Mouse (Mus musculus): Measurements from ENCODE around the gene Fgfr2. TPM values are rescaled to one million over a fixed set of nuclear protein-coding genes. Genes with fewer than 3 reads are reported as not detected.

The Fgfr2 gene
- total RNA-seq, 2 experiments from 2014 or later: 47.6 to 49.5 TPM

GRCm38 (mm10) chr7:130560933-130561332 is 2562.2 kb downstream of the Fgfr2 start:
- Histone ChIP-seq H3K27ac (no peak overlapping the region), H3K4me3 (no peak overlapping the region)
- no peak for TF ChIP-seq CTCF (conservative IDR thresholded peaks at IDR 0.05)
- DNase-seq (ENCODE audit: low spot score in 2 of 2): no peak

- no peak for TF ChIP-seq CTCF (conservative IDR thresholded peaks at IDR 0.05)
- no peak overlapping the region for H3K4me3 ChIP-seq
Measured at GRCm38 (mm10) chr7:130558592-130558991, 2564.6 kb downstream of the Fgfr2 start.

GRCm38 (mm10) chr7:130555597-130555996 is 2567.6 kb downstream of the Fgfr2 start:
- Histone ChIP-seq H3K27ac (no peak overlapping the region), H3K4me3 (no peak overlapping the region)
- no peak for DNase-seq (ENCODE audit: low spot score in 2 of 2)
- TF ChIP-seq CTCF (conservative IDR thresholded peaks at IDR 0.05): no peak

More at GRCm38 (mm10) chr7:130558592-130558991, 2564.6 kb downstream of the Fgfr2 start:
- no peak for DNase-seq (ENCODE audit: low spot score in 2 of 2)
- H3K27ac ChIP-seq: no peak overlapping the region

GRCm38 (mm10) chr7:130553321-130553720 is 2569.8 kb downstream of the Fgfr2 start:
- H3K4me3 ChIP-seq: no peak overlapping the region
- no peak overlapping the region for H3K27ac ChIP-seq
- TF ChIP-seq CTCF (conservative IDR thresholded peaks at IDR 0.05): no peak

GRCm38 (mm10) chr7:130552780-130553179 is 2570.4 kb downstream of the Fgfr2 start:
- Histone ChIP-seq H3K27ac (no peak overlapping the region), H3K4me3 (no peak overlapping the region)
- no peak for DNase-seq (ENCODE audit: low spot score in 2 of 2)
- TF ChIP-seq CTCF (conservative IDR thresholded peaks at IDR 0.05): no peak

More at GRCm38 (mm10) chr7:130553321-130553720, 2569.8 kb downstream of the Fgfr2 start:
- no peak for DNase-seq (ENCODE audit: low spot score in 2 of 2)

- no peak for TF ChIP-seq CTCF (conservative IDR thresholded peaks at IDR 0.05)
- no peak overlapping the region; the same call in 1 of the 2 replicates for H3K4me3 ChIP-seq
- H3K27ac ChIP-seq: peak overlapping the region; percentile 97; the same call in 1 of the 2 replicates
- DNase-seq (ENCODE audit: low spot score in 2 of 2): no peak
Measured at GRCm38 (mm10) chr7:130547635-130548175, 2575.4 kb downstream of the Fgfr2 start.

- DNase-seq (ENCODE audit: low spot score in 2 of 2): peak; percentile 89 to 93
Measured at GRCm38 (mm10) chr7:130546791-130547484, 2576.2 kb downstream of the Fgfr2 start.

GRCm38 (mm10) chr7:130546421-130546790 is 2576.7 kb downstream of the Fgfr2 start:
- peak overlapping the region; percentile 67 for H3K4me3 ChIP-seq
- peak overlapping the region; percentile 97 for H3K27ac ChIP-seq
- TF ChIP-seq CTCF (conservative IDR thresholded peaks at IDR 0.05): no peak
- DNase-seq (ENCODE audit: low spot score in 2 of 2): no peak

More at GRCm38 (mm10) chr7:130546791-130547484, 2576.2 kb downstream of the Fgfr2 start:
- TF ChIP-seq CTCF (conservative IDR thresholded peaks at IDR 0.05): peak; percentile 83
- peak overlapping the region; percentile 97 for H3K27ac ChIP-seq
- peak overlapping the region; percentile 67 for H3K4me3 ChIP-seq

- Histone ChIP-seq H3K4me3 (peak overlapping the region; percentile 67), H3K27ac (peak overlapping the region; percentile 97)
- no peak for TF ChIP-seq CTCF (conservative IDR thresholded peaks at IDR 0.05)
- DNase-seq (ENCODE audit: low spot score in 2 of 2): no peak
Measured at GRCm38 (mm10) chr7:130545893-130546292, 2577.3 kb downstream of the Fgfr2 start.

- no peak overlapping the region for H3K4me3 ChIP-seq
- no peak for DNase-seq (ENCODE audit: low spot score in 2 of 2)
- TF ChIP-seq CTCF (conservative IDR thresholded peaks at IDR 0.05): no peak
- peak overlapping the region; percentile 97; the same call in 1 of the 2 replicates for H3K27ac ChIP-seq
Measured at GRCm38 (mm10) chr7:130545401-130545800, 2577.7 kb downstream of the Fgfr2 start.

- H3K27ac ChIP-seq: no peak overlapping the region
- DNase-seq (ENCODE audit: low spot score in 2 of 2): no peak
- no peak for TF ChIP-seq CTCF (conservative IDR thresholded peaks at IDR 0.05)
- H3K4me3 ChIP-seq: no peak overlapping the region
Measured at GRCm38 (mm10) chr7:130543181-130543580, 2580.0 kb downstream of the Fgfr2 start.

- TF ChIP-seq CTCF (conservative IDR thresholded peaks at IDR 0.05): no peak
- DNase-seq (ENCODE audit: low spot score in 2 of 2): no peak
- H3K27ac ChIP-seq: no peak overlapping the region
- H3K4me3 ChIP-seq: no peak overlapping the region
Measured at GRCm38 (mm10) chr7:130540176-130540575, 2583.0 kb downstream of the Fgfr2 start.

GRCm38 (mm10) chr7:130537068-130537467 is 2586.1 kb downstream of the Fgfr2 start:
- no peak for DNase-seq (ENCODE audit: low spot score in 2 of 2)
- TF ChIP-seq CTCF (conservative IDR thresholded peaks at IDR 0.05): no peak
- no peak overlapping the region for H3K4me3 ChIP-seq
- H3K27ac ChIP-seq: no peak overlapping the region

- H3K4me3 ChIP-seq: no peak overlapping the region
- TF ChIP-seq CTCF (conservative IDR thresholded peaks at IDR 0.05): peak; percentile 66
- no peak overlapping the region for H3K27ac ChIP-seq
- no peak for DNase-seq (ENCODE audit: low spot score in 2 of 2)
Measured at GRCm38 (mm10) chr7:130535174-130535573, 2588.0 kb downstream of the Fgfr2 start.
